Mouse (Mus musculus) left cerebral cortex, adult 8-10 months (tissue): ENCODE results near the gene Prl3d3. TPM values are rescaled to one million over a fixed set of nuclear protein-coding genes. Genes with fewer than 3 reads are reported as not detected.
"Not testable (repeated sequence)": the region's sequence is repeated elsewhere in the genome, so short reads cannot be mapped to it uniquely, and the experiment has no call there.

Source experiments
- DNase-seq, 2 experiments: peaks; one replicate each; pipeline ENCODE4 v3.0.0; 2022; ENCODE audit warnings: low spot score in 2 of 2
- total RNA-seq, 4 experiments: library from RNA; stranded (reverse); gene quantifications; 2 replicates each; pipeline ENCODE4 v1.2.4; 2022

The Prl3d3 gene
- total RNA-seq, result not detected

DNA sequence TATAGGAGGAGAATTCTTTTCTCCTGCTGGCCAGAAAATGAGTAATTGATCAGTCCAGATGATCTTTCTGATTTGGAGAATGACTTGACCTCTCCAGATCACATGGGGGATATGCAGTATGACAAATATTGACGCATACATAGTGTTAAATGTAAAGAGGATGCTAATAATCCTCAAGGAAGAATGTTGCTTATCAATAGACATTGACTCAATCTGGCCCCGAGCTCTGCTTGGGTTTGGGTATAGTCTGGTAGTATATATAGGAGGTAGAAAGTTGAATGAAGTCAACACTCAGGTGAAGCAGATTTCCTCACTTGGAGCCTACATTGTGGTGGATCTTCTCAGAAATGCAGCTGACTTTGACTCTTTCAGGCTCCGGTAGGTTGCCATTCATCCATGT lies at the start of gene Prl3d3:
TSS of gene Prl3d3 (plus strand) at position 301 of the 400 bp plus-strand sequence.
- not testable (repeated sequence) for DNase-seq

GRCm38 (mm10) chr13:27121398-27121797 lies 35.2 kb upstream of the Prl3d3 start, which contains the start of gene Prl3d2:
Prl3d2 (plus strand) TSS chr13:27121698.
- DNase-seq, result not testable (repeated sequence)

DNA sequence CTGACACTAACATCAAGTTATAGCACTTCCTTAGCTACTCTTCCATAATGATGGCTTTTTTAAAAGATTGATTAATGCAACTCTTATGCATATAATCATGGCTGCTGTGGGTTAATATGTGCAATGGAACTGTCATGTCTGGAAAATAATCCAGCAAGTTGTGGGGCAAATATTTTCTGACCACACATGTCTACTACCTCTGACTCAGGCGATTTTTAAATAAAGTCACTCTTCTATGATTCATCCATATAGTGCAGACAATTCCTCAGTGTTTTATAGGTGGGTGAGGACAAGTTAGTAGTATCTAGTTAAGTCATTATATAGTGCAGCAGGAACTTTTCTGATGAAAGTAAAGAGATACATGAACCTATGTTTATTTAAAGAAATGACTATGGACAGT lies 8.3 kb upstream of the Prl3d3 start:
- DNase-seq, result no peak

GRCm38 (mm10) chr13:27196359-27196758 lies 39.8 kb downstream of the Prl3d3 start, which contains the start of gene Prl3c1:
Prl3c1 (plus strand) TSS chr13:27196659.
- DNase-seq, result no peak

Other genes starting within 250 kb of the Prl3d3 start
- 10 to 100 TPM in 1 of 4 experiments, 1 to 10 TPM in 1, not detected in 2; 1.2 to 24.5 TPM for gene Prl, start 99.2 kb upstream of the Prl3d3 start, total RNA-seq
- gene Prl3d1, start 62.6 kb upstream of the Prl3d3 start, total RNA-seq, result not detected
- gene Prl3d2, start 35.1 kb upstream of the Prl3d3 start, total RNA-seq, result not detected
- not detected for gene Prl3c1, start 39.9 kb downstream of the Prl3d3 start, total RNA-seq
- gene Prl3b1, start 85.1 kb downstream of the Prl3d3 start, total RNA-seq, result not detected
- gene Prl3a1, start 102.6 kb downstream of the Prl3d3 start, total RNA-seq, result not detected
- gene Prl6a1, start 155.8 kb downstream of the Prl3d3 start, total RNA-seq, result not detected
- not detected for gene Prl8a2, start 188.9 kb downstream of the Prl3d3 start, total RNA-seq
- not detected for gene Prl2b1, start 234.1 kb downstream of the Prl3d3 start, total RNA-seq